Mouse (Mus musculus) embryonic facial prominence, embryonic 13.5 days (tissue): ENCODE results near the gene Prkar2a. TPM values are rescaled to one million over a fixed set of nuclear protein-coding genes. Genes with fewer than 3 reads are reported as not detected.

Experiments
- ATAC-seq: fragments of 200-750 bp; cut with Nextera tagmentation; 2 replicates; pipeline ENCODE4 v1.8.0; 2017; ENCODE audit warnings: low read depth; ENCODE audit not compliant: insufficient number of reproducible peaks, insufficient read depth, low FRiP score, low TSS enrichment
- H3K27ac ChIP-seq: fragments of 300-500 bp; sonication (generic); 2 replicates; pipeline ENCODE4 v1.5.1; 2015; ENCODE audit warnings: moderate library complexity, mild to moderate bottlenecking, inconsistent platforms
- H3K27me3 ChIP-seq: fragments of 300-500 bp; sonication (generic); 2 replicates; pipeline ENCODE4 v1.6.1; 2015; ENCODE audit warnings: mild to moderate bottlenecking, inconsistent platforms
- H3K36me3 ChIP-seq: fragments of 300-500 bp; sonication (generic); 2 replicates; pipeline ENCODE4 v1.6.1; 2015; ENCODE audit warnings: mild to moderate bottlenecking, inconsistent platforms
- H3K4me1 ChIP-seq: fragments of 300-500 bp; sonication (generic); 2 replicates; pipeline ENCODE4 v1.6.1; 2015; ENCODE audit warnings: inconsistent platforms
- H3K4me2 ChIP-seq: fragments of 300-500 bp; sonication (generic); 2 replicates; pipeline ENCODE4 v1.6.1; 2015; ENCODE audit warnings: moderate library complexity, mild to moderate bottlenecking, inconsistent platforms
- H3K4me3 ChIP-seq: fragments of 300-500 bp; sonication (generic); 2 replicates; pipeline ENCODE4 v1.5.1; 2015; ENCODE audit warnings: mild to moderate bottlenecking, inconsistent platforms
- H3K9ac ChIP-seq: fragments of 300-500 bp; sonication (generic); 2 replicates; pipeline ENCODE4 v1.6.1; 2015; ENCODE audit warnings: mild to moderate bottlenecking, inconsistent platforms
- H3K9me3 ChIP-seq: fragments of 300-500 bp; sonication (generic); 2 replicates; pipeline ENCODE4 v1.6.1; 2016; ENCODE audit warnings: inconsistent platforms
- WGBS: fragments of 180-500 bp; shearing (Covaris S2); methylation state at CpG from one replicate; pipeline ENCODE4 v1.1.7; 2015; ENCODE audit warnings: mixed read lengths; 5-methylcytosine and 5-hydroxymethylcytosine counted together
- polyA plus RNA-seq: library from polyadenylated mRNA; unstranded; fragments of >200 nt; fragmentation: Nextera tagmentation; extraction: Ambion mirVana; gene quantifications from 2 replicates; pipeline ENCODE4 v1.2.1, GENCODE M21; 2015

The Prkar2a gene
- polyA plus RNA-seq, 1 experiment from 2014 or later: 25.6 TPM

GRCm38 (mm10) chr9:108734626-108735025, 45.5 kb downstream of the Prkar2a start:
- Histone ChIP-seq H3K27ac (no peak overlapping the region), H3K4me3 (no peak overlapping the region), H3K4me1 (no peaks in the 10 kb centered on the region), H3K27me3 (no peaks in the 10 kb centered on the region), H3K9me3 (no peaks in the 10 kb centered on the region), H3K36me3 (peaks cover 38% of the 10 kb centered on the region), H3K9ac (no peak overlapping the region), H3K4me2 (no peak overlapping the region)
- no peak for ATAC-seq

- Histone ChIP-seq H3K36me3 (peaks cover 54% of the 10 kb centered on the region), H3K4me3 (no peak overlapping the region), H3K4me1 (no peaks in the 10 kb centered on the region), H3K9me3 (no peaks in the 10 kb centered on the region), H3K9ac (no peak overlapping the region), H3K27me3 (no peaks in the 10 kb centered on the region), H3K27ac (no peak overlapping the region), H3K4me2 (no peak overlapping the region)
- 29% methylated on average over 3 of the region's 3 CpGs for WGBS
- no peak for ATAC-seq
Measured at GRCm38 (mm10) chr9:108739239-108739638, 50.1 kb downstream of the Prkar2a start.

GRCm38 (mm10) chr9:108740062-108740461, 50.9 kb downstream of the Prkar2a start:
- no peaks in the 10 kb centered on the region for H3K9me3 ChIP-seq
- H3K9ac ChIP-seq: no peak overlapping the region
- H3K4me3 ChIP-seq: no peak overlapping the region
- WGBS: 89% methylated on average over 1 of the region's 1 CpGs
- no peaks in the 10 kb centered on the region for H3K4me1 ChIP-seq
- no peak overlapping the region for H3K27ac ChIP-seq
- peaks cover 53% of the 10 kb centered on the region for H3K36me3 ChIP-seq
- no peak for ATAC-seq
- no peaks in the 10 kb centered on the region for H3K27me3 ChIP-seq
- no peak overlapping the region for H3K4me2 ChIP-seq

- Histone ChIP-seq H3K27me3 (no peaks in the 10 kb centered on the region), H3K4me3 (no peak overlapping the region), H3K4me2 (no peak overlapping the region), H3K27ac (no peak overlapping the region), H3K9me3 (no peaks in the 10 kb centered on the region), H3K9ac (no peak overlapping the region), H3K36me3 (peaks cover 57% of the 10 kb centered on the region), H3K4me1 (no peaks in the 10 kb centered on the region)
- 86% methylated on average over 9 of the region's 9 CpGs for WGBS
- no peak for ATAC-seq
Measured at GRCm38 (mm10) chr9:108742048-108742447, 52.9 kb downstream of the Prkar2a start.

GRCm38 (mm10) chr9:108746876-108747499, 57.9 kb downstream of the Prkar2a start:
- H3K4me3 ChIP-seq: no peak overlapping the region
- 90% methylated on average over 14 of the region's 14 CpGs for WGBS
- no peak overlapping the region for H3K4me2 ChIP-seq
- no peaks in the 10 kb centered on the region for H3K4me1 ChIP-seq
- H3K27ac ChIP-seq: no peak overlapping the region
- H3K36me3 ChIP-seq: peaks cover 71% of the 10 kb centered on the region
- no peaks in the 10 kb centered on the region for H3K9me3 ChIP-seq
- no peak overlapping the region for H3K9ac ChIP-seq
- no peak for ATAC-seq
- no peaks in the 10 kb centered on the region for H3K27me3 ChIP-seq

- H3K9ac ChIP-seq: no peak overlapping the region
- H3K27ac ChIP-seq: no peak overlapping the region
- peaks cover 64% of the 10 kb centered on the region for H3K36me3 ChIP-seq
- H3K4me3 ChIP-seq: no peak overlapping the region
- H3K4me1 ChIP-seq: no peaks in the 10 kb centered on the region
- H3K27me3 ChIP-seq: no peaks in the 10 kb centered on the region
- no peak overlapping the region for H3K4me2 ChIP-seq
- no peak for ATAC-seq
- WGBS: 83% methylated on average over 3 of the region's 3 CpGs
- no peaks in the 10 kb centered on the region for H3K9me3 ChIP-seq
Measured at GRCm38 (mm10) chr9:108747694-108748093, 58.6 kb downstream of the Prkar2a start.

- no peak for ATAC-seq
- H3K4me3 ChIP-seq: no peak overlapping the region
- peaks cover 55% of the 10 kb centered on the region for H3K36me3 ChIP-seq
- no peak overlapping the region for H3K4me2 ChIP-seq
- H3K27ac ChIP-seq: no peak overlapping the region
- H3K9ac ChIP-seq: no peak overlapping the region
- no peaks in the 10 kb centered on the region for H3K4me1 ChIP-seq
- no peaks in the 10 kb centered on the region for H3K27me3 ChIP-seq
- WGBS: 86% methylated on average over 11 of the region's 11 CpGs
- H3K9me3 ChIP-seq: no peaks in the 10 kb centered on the region
Measured at GRCm38 (mm10) chr9:108748600-108749183, 59.6 kb downstream of the Prkar2a start.

- Histone ChIP-seq H3K27me3 (no peaks in the 10 kb centered on the region), H3K4me2 (no peak overlapping the region), H3K27ac (no peak overlapping the region), H3K4me3 (no peak overlapping the region), H3K9ac (no peak overlapping the region), H3K4me1 (no peaks in the 10 kb centered on the region), H3K36me3 (peaks cover 37% of the 10 kb centered on the region), H3K9me3 (no peaks in the 10 kb centered on the region)
- WGBS: 87% methylated on average over 11 of the region's 11 CpGs
- ATAC-seq: no peak
Measured at GRCm38 (mm10) chr9:108750616-108751015, 61.5 kb downstream of the Prkar2a start.

GRCm38 (mm10) chr9:108752142-108752920, 63.2 kb downstream of the Prkar2a start:
- ATAC-seq: no peak
- H3K4me1 ChIP-seq: no peaks in the 10 kb centered on the region
- no peak overlapping the region for H3K4me3 ChIP-seq
- H3K9me3 ChIP-seq: no peaks in the 10 kb centered on the region
- peaks cover 21% of the 10 kb centered on the region for H3K36me3 ChIP-seq
- no peaks in the 10 kb centered on the region for H3K27me3 ChIP-seq
- no peak overlapping the region for H3K9ac ChIP-seq
- no peak overlapping the region for H3K27ac ChIP-seq
- WGBS: 89% methylated on average over 11 of the region's 11 CpGs
- no peak overlapping the region for H3K4me2 ChIP-seq

GRCm38 (mm10) chr9:108753326-108753725, 64.2 kb downstream of the Prkar2a start:
- Histone ChIP-seq H3K36me3 (peaks cover 13% of the 10 kb centered on the region), H3K4me1 (no peaks in the 10 kb centered on the region), H3K27ac (no peak overlapping the region), H3K4me2 (no peak overlapping the region), H3K27me3 (no peaks in the 10 kb centered on the region), H3K9ac (no peak overlapping the region), H3K9me3 (no peaks in the 10 kb centered on the region), H3K4me3 (no peak overlapping the region)
- ATAC-seq: no peak
- 66% methylated on average over 9 of the region's 9 CpGs for WGBS

- WGBS: 93% methylated on average over 3 of the region's 3 CpGs
- Histone ChIP-seq H3K4me2 (no peak overlapping the region), H3K36me3 (peaks cover 6% of the 10 kb centered on the region; the same call in 1 of the 2 replicates), H3K9ac (no peak overlapping the region), H3K27ac (no peak overlapping the region), H3K4me1 (no peaks in the 10 kb centered on the region), H3K27me3 (no peaks in the 10 kb centered on the region), H3K4me3 (no peak overlapping the region), H3K9me3 (no peaks in the 10 kb centered on the region)
- ATAC-seq: no peak
Measured at GRCm38 (mm10) chr9:108753976-108754375, 64.9 kb downstream of the Prkar2a start.

GRCm38 (mm10) chr9:108754423-108754822, 65.3 kb downstream of the Prkar2a start:
- H3K27ac ChIP-seq: no peak overlapping the region
- H3K9me3 ChIP-seq: 0 out of 2 replicates have a peak, but pooled peaks cover 3% of the 10 kb centered on the region
- no peaks in the 10 kb centered on the region for H3K27me3 ChIP-seq
- no peaks in the 10 kb centered on the region for H3K4me1 ChIP-seq
- H3K4me3 ChIP-seq: no peak overlapping the region
- H3K4me2 ChIP-seq: no peak overlapping the region
- WGBS: 87% methylated on average over 5 of the region's 5 CpGs
- no peak overlapping the region for H3K9ac ChIP-seq
- H3K36me3 ChIP-seq: peaks cover 6% of the 10 kb centered on the region; the same call in 1 of the 2 replicates
- no peak for ATAC-seq
